21 mouse cellular contexts compared by ENCODE assay signal in genomic region chr7:97312196-97312595, GRCm38 (mm10). TPM values are rescaled to one million over a fixed set of nuclear protein-coding genes. Genes with fewer than 3 reads are reported as not detected.
DNase-seq lines count a peak whose midpoint lies in the region.
"Had no signal": no experiment of that assay in that cellular context is flagged by ENCODE, and none has a peak within 500 bp of the region (broad histone marks: within the 10 kb centered on the region; RNA-seq: fewer than 3 reads in every experiment).

No protein-coding gene starts in this region.

- H3K4me3 ChIP-seq in heart, embryonic 10.5 days, result no peak overlapping the region
- H3K4me3 ChIP-seq: embryonic facial prominence, embryonic 13.5 days; embryonic facial prominence, embryonic 15.5 days; erythroblast, embryonic 14.5 days; forebrain, embryonic 10.5 days; forebrain, embryonic 12.5 days had no signal

- no peaks in the 10 kb centered on the region for H3K9me3 ChIP-seq in heart, embryonic 10.5 days
- H3K9me3 ChIP-seq: embryonic facial prominence, embryonic 13.5 days; embryonic facial prominence, embryonic 15.5 days; forebrain, embryonic 10.5 days; forebrain, embryonic 12.5 days had no signal

- H3K27ac ChIP-seq in heart, embryonic 10.5 days, result no peak overlapping the region
- H3K27ac ChIP-seq: embryonic facial prominence, embryonic 13.5 days; embryonic facial prominence, embryonic 15.5 days; forebrain, embryonic 10.5 days; forebrain, embryonic 12.5 days had no signal

- H3K4me1 ChIP-seq in heart, embryonic 10.5 days, result no peaks in the 10 kb centered on the region
- H3K4me1 ChIP-seq: embryonic facial prominence, embryonic 13.5 days; embryonic facial prominence, embryonic 15.5 days; forebrain, embryonic 10.5 days; forebrain, embryonic 12.5 days had no signal

- DNase-seq in heart, adult 11 months, result peak; percentile 91
- no peak for DNase-seq in heart, embryonic 10.5 days (ENCODE audit: low spot score)
- peak; percentile 6 for DNase-seq in ovary, postnatal 36 days (ENCODE audit: low spot score)
- DNase-seq in ovary, adult 18-20 months (ENCODE audit: low spot score), result no peak
- peak; percentile 48 for DNase-seq in testis, postnatal 10 days (ENCODE audit: low spot score)
- DNase-seq in testis, postnatal 14 days (ENCODE audit: low spot score), result no peak
- DNase-seq in urinary bladder, adult 2 months (ENCODE audit: low spot score), result peak; percentile 15
- DNase-seq in urinary bladder, postnatal 10 days (ENCODE audit: low spot score), result no peak
- DNase-seq: adrenal gland, adult 2 months; adrenal gland, postnatal 10 days; adrenal gland, postnatal 25 days; cerebellum, adult 11 months; cerebellum, adult 18-20 months; cerebellum, adult 8-10 months; cerebellum, postnatal 10 days; embryo, embryonic 11 days had no signal

- no peaks in the 10 kb centered on the region for H3K27me3 ChIP-seq in heart, embryonic 10.5 days (ENCODE audit: insufficient read depth, poor library complexity, severe bottlenecking)
- H3K27me3 ChIP-seq: embryonic facial prominence, embryonic 13.5 days; embryonic facial prominence, embryonic 15.5 days; forebrain, embryonic 12.5 days had no signal

- H3K36me3 ChIP-seq in heart, embryonic 10.5 days, result peaks cover 54% of the 10 kb centered on the region

- WGBS in heart, embryonic 10.5 days, result 87% methylated on average over 17 of the region's 17 CpGs

RNA-seq across cellular contexts. Expression of gene Usp35, which starts 19.6 kb away (rescaled TPM):
- polyA plus RNA-seq in heart, embryonic 10.5 days (2016; fragmentation: Nextera tagmentation; extraction: Ambion mirVana), result 1.1 and 2.3 TPM in 2 replicates
- 7.5 and 9.3 TPM in 2 replicates for polyA plus RNA-seq in urinary bladder, adult 2 months (2012; rRNA removed)

RNA-seq across cellular contexts. Expression of gene Kctd21, which starts 19.9 kb away (rescaled TPM):
- 4.1 and 4.6 TPM in 2 replicates for polyA plus RNA-seq in heart, embryonic 10.5 days (2016; fragmentation: Nextera tagmentation; extraction: Ambion mirVana)
- 9.2 TPM in 2 replicates for polyA plus RNA-seq in urinary bladder, adult 2 months (2012; rRNA removed)
- polyA plus RNA-seq: erythroblast, embryonic 14.5 days had no signal

RNA-seq across cellular contexts. Expression of gene Alg8, which starts 59.2 kb away (rescaled TPM):
- polyA plus RNA-seq in heart, embryonic 10.5 days (2016; fragmentation: Nextera tagmentation; extraction: Ambion mirVana), result 47.3 and 53.4 TPM in 2 replicates
- polyA plus RNA-seq in urinary bladder, adult 2 months (2012; rRNA removed), result 11.0 and 14.4 TPM in 2 replicates

Comparison
In these comparisons a context has a peak if more than half of its experiments do, and no peak if none do; other contexts are left out.
1. DNase-seq: peak in heart, adult 11 months (single experiment), ovary, postnatal 36 days (single experiment), testis, postnatal 10 days (single experiment) and urinary bladder, adult 2 months (single experiment); none in heart, embryonic 10.5 days (single experiment), ovary, adult 18-20 months (single experiment), testis, postnatal 14 days (single experiment) and urinary bladder, postnatal 10 days (single experiment).